Mouse (Mus musculus): ENCODE data around the gene Hist1h2ae. TPM values are rescaled to one million over a fixed set of nuclear protein-coding genes. Genes with fewer than 3 reads are reported as not detected.
"Not testable (repeated sequence)": the region's sequence is repeated elsewhere in the genome, so short reads cannot be mapped to it uniquely, and the experiment has no call there.

The Hist1h2ae gene
- polyA plus RNA-seq, 1 experiment from 2014 or later, result 114 TPM

DNA sequence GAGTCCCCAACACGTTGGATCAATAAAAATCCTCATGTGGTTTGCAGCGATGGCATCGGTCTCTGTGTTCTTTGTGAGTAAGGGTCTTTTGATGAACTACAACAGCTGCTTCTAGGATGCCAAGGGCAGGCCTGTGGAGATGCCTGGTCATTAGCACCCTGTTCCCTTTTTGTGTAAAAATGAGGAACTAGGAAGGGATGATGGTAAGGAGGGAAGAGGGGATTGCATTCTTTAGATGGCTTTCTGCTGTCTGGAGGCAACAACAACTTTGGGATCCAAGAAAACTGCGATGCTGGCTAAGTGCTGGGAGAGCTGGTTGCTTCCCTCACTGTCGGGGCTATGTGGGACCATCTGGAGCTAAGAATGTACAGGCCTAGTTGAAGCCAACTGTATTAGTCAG lies 32.8 kb downstream of the Hist1h2ae start:
- no peak overlapping the region for H3K9ac ChIP-seq (ENCODE audit: low read depth, low read length)
- H3K4me2 ChIP-seq (replicated peaks; ENCODE audit: low read depth, low read length), result no peak overlapping the region
- WGBS, result 72% methylated on average over 5 of the region's 5 CpGs
- H3K4me1 ChIP-seq (ENCODE audit: control insufficient read depth, insufficient read depth, low read length), result peaks cover 10% of the 10 kb centered on the region
- H3K9me3 ChIP-seq (ENCODE audit: control insufficient read depth, low read length), result no peaks in the 10 kb centered on the region
- no peak overlapping the region for H3K4me3 ChIP-seq (ENCODE audit: low read length)
- H3K36me3 ChIP-seq (ENCODE audit: control insufficient read depth, insufficient read depth, low read length), result no peaks in the 10 kb centered on the region
- no peak overlapping the region for H3K27ac ChIP-seq (ENCODE audit: low read depth, low read length)
- ATAC-seq (ENCODE audit: low FRiP score, low TSS enrichment), result no peak
- no peaks in the 10 kb centered on the region for H3K27me3 ChIP-seq (ENCODE audit: control insufficient read depth, insufficient read depth, low read length)

DNA sequence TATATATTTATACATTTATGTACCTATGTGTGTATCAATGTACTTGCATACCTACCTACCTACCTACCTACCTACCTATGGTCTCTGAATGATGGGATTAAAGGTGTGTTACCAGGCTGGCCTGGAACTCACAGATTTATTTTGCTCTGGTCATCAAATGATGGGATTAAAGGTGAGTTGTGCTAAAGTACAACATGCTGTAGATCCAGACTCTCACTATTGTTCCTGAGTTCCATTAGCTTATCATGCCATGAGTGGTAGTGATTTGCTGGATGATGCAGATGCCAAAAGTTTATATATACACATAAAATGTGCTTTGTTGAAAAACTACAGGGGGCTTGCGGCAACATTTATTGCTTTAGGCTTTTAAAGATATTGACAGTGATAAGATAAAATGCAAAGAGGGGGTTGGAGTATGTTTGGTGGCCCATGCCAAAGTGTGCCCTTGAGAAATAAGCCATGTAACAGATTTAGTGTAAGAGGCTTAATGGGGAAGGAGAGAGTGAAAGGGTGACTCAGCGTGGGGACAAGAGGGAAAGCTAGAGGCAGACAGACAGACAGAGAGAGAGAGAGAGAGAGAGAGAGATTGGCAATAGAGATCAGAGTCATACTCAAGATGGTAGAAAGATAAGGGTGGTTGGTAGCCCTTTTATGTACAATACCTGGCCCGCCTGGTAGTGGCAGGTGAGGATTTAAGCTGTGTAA lies 33.9 kb downstream of the Hist1h2ae start:
- no peaks in the 10 kb centered on the region for H3K9me3 ChIP-seq (ENCODE audit: control insufficient read depth, low read length)
- peak overlapping the region; percentile 69 for H3K4me2 ChIP-seq (replicated peaks; ENCODE audit: low read depth, low read length)
- H3K4me1 ChIP-seq (ENCODE audit: control insufficient read depth, insufficient read depth, low read length), result peaks cover 16% of the 10 kb centered on the region
- H3K27me3 ChIP-seq (ENCODE audit: control insufficient read depth, insufficient read depth, low read length), result no peaks in the 10 kb centered on the region
- peak overlapping the region; percentile 89; the same call in 1 of the 2 replicates for H3K9ac ChIP-seq (ENCODE audit: low read depth, low read length)
- H3K27ac ChIP-seq (ENCODE audit: low read depth, low read length), result no peak overlapping the region
- ATAC-seq (ENCODE audit: low FRiP score, low TSS enrichment), result no peak
- H3K36me3 ChIP-seq (ENCODE audit: control insufficient read depth, insufficient read depth, low read length), result no peaks in the 10 kb centered on the region
- WGBS, result 68% methylated on average over 3 of the region's 3 CpGs
- H3K4me3 ChIP-seq (ENCODE audit: low read length), result peak overlapping the region; percentile 62

GRCm38 (mm10) chr13:23536076-23536822 lies 34.8 kb downstream of the Hist1h2ae start:
- H3K4me3 ChIP-seq (ENCODE audit: low read length), result peak overlapping the region; percentile 62
- peaks cover 16% of the 10 kb centered on the region for H3K4me1 ChIP-seq (ENCODE audit: control insufficient read depth, insufficient read depth, low read length)
- WGBS, result 17% methylated on average over 7 of the region's 7 CpGs
- no peak for ATAC-seq (ENCODE audit: low FRiP score, low TSS enrichment)
- no peaks in the 10 kb centered on the region for H3K27me3 ChIP-seq (ENCODE audit: control insufficient read depth, insufficient read depth, low read length)
- no peaks in the 10 kb centered on the region for H3K36me3 ChIP-seq (ENCODE audit: control insufficient read depth, insufficient read depth, low read length)
- peak overlapping the region; percentile 69 for H3K4me2 ChIP-seq (replicated peaks; ENCODE audit: low read depth, low read length)
- peak overlapping the region; percentile 99 for H3K27ac ChIP-seq (ENCODE audit: low read depth, low read length)
- peak overlapping the region; percentile 89 for H3K9ac ChIP-seq (ENCODE audit: low read depth, low read length)
- no peaks in the 10 kb centered on the region for H3K9me3 ChIP-seq (ENCODE audit: control insufficient read depth, low read length)

GRCm38 (mm10) chr13:23535137-23536075 lies 35.6 kb downstream of the Hist1h2ae start, which contains the start of gene Hist1h3g:
Gene Hist1h3g, plus strand, starts transcription at chr13:23535422.
- Histone ChIP-seq H3K4me3 (ENCODE audit: low read length) (peak within 1 kb of the TSS; percentile 62), H3K4me1 (ENCODE audit: control insufficient read depth, insufficient read depth, low read length) (peaks cover 16% of the 10 kb centered on the region), H3K9ac (ENCODE audit: low read depth, low read length) (peak within 1 kb of the TSS; percentile 89), H3K27ac (ENCODE audit: low read depth, low read length) (peak within 1 kb of the TSS; percentile 99), H3K4me2 (replicated peaks; ENCODE audit: low read depth, low read length) (peak within 1 kb of the TSS; percentile 69)
- under 1% methylated on average over 44 of the region's 62 CpGs for WGBS
- H3K27me3 ChIP-seq (ENCODE audit: control insufficient read depth, insufficient read depth, low read length); H3K36me3 ChIP-seq (ENCODE audit: control insufficient read depth, insufficient read depth, low read length); H3K9me3 ChIP-seq (ENCODE audit: control insufficient read depth, low read length): not testable (repeated sequence)
- peak; percentile 93 for ATAC-seq (ENCODE audit: low FRiP score, low TSS enrichment)

- no peaks in the 10 kb centered on the region for H3K27me3 ChIP-seq (ENCODE audit: control insufficient read depth, insufficient read depth, low read length)
- peak overlapping the region; percentile 69 for H3K4me2 ChIP-seq (replicated peaks; ENCODE audit: low read depth, low read length)
- peak overlapping the region; percentile 89 for H3K9ac ChIP-seq (ENCODE audit: low read depth, low read length)
- under 1% methylated on average over 15 of the region's 15 CpGs for WGBS
- H3K36me3 ChIP-seq (ENCODE audit: control insufficient read depth, insufficient read depth, low read length), result no peaks in the 10 kb centered on the region
- ATAC-seq (ENCODE audit: low FRiP score, low TSS enrichment), result no peak
- peak overlapping the region; percentile 62 for H3K4me3 ChIP-seq (ENCODE audit: low read length)
- H3K9me3 ChIP-seq (ENCODE audit: control insufficient read depth, low read length), result no peaks in the 10 kb centered on the region
- peaks cover 16% of the 10 kb centered on the region for H3K4me1 ChIP-seq (ENCODE audit: control insufficient read depth, insufficient read depth, low read length)
- H3K27ac ChIP-seq (ENCODE audit: low read depth, low read length), result peak overlapping the region; percentile 99
Measured at GRCm38 (mm10) chr13:23534368-23535131, 36.5 kb downstream of the Hist1h2ae start.

- Histone ChIP-seq H3K9ac (ENCODE audit: low read depth, low read length) (peak within 1 kb of the TSS; percentile 89), H3K4me3 (ENCODE audit: low read length) (peak within 1 kb of the TSS; percentile 62), H3K4me1 (ENCODE audit: control insufficient read depth, insufficient read depth, low read length) (peaks cover 21% of the 10 kb centered on the region), H3K4me2 (replicated peaks; ENCODE audit: low read depth, low read length) (peak within 1 kb of the TSS; percentile 69), H3K27ac (ENCODE audit: low read depth, low read length) (peak within 1 kb of the TSS; percentile 99)
- not testable (repeated sequence) for H3K27me3 ChIP-seq (ENCODE audit: control insufficient read depth, insufficient read depth, low read length); H3K9me3 ChIP-seq (ENCODE audit: control insufficient read depth, low read length); H3K36me3 ChIP-seq (ENCODE audit: control insufficient read depth, insufficient read depth, low read length)
- peak; percentile 54 for ATAC-seq (ENCODE audit: low FRiP score, low TSS enrichment)
- under 1% methylated on average over 20 of the region's 53 CpGs for WGBS
Measured at GRCm38 (mm10) chr13:23533560-23534367, 37.3 kb downstream of the Hist1h2ae start, which contains the start of gene Hist1h2af. Gene Hist1h2af, plus strand, starts transcription at chr13:23533906.

DNA sequence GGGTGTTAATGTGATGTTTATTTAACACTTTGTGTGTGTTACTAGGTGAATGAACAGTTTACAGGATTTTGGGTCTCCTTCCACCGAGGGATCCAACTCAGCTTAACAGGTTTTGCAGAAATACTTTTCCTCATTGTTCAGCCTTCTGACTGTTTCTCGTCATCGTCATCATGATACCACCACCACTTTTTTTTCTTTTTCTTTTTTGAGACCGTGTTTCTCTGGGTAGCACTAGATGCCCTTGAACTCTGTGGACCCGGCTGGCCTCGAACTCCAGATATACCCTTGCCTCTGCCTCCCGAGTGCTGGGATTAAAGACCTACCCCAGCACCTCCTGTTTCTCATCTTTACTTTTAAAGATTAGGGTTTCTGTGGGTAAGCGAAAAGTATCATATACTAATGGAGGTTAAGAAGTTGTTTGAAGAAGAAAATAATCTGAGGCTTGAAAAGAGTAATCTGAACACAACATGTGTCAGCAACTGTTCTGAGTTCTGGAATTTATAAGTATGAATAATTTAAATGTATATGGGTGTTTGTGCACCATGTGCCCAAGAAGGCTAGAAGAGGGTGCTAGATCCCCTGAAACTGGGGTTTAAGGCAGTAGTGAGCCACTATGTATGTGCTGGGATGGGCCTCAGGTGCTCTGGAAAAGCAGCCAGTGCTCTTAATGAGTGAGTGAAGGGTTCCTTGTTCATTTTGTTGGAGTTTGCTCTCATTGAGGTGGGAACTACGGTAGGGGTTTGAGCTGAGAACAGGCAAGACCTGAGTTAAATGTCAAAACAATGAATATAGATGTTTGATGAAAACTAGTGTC lies 38.6 kb downstream of the Hist1h2ae start:
- ATAC-seq (ENCODE audit: low FRiP score, low TSS enrichment), result no peak

More for the DNA sequence above, 38.6 kb downstream of the Hist1h2ae start:
- Histone ChIP-seq H3K4me3 (ENCODE audit: low read length) (peak overlapping the region; percentile 62), H3K4me1 (ENCODE audit: control insufficient read depth, insufficient read depth, low read length) (peaks cover 23% of the 10 kb centered on the region), H3K9ac (ENCODE audit: low read depth, low read length) (peak overlapping the region; percentile 89), H3K27me3 (ENCODE audit: control insufficient read depth, insufficient read depth, low read length) (no peaks in the 10 kb centered on the region), H3K36me3 (ENCODE audit: control insufficient read depth, insufficient read depth, low read length) (no peaks in the 10 kb centered on the region), H3K27ac (ENCODE audit: low read depth, low read length) (peak overlapping the region; percentile 99), H3K9me3 (ENCODE audit: control insufficient read depth, low read length) (no peaks in the 10 kb centered on the region), H3K4me2 (replicated peaks; ENCODE audit: low read depth, low read length) (peak overlapping the region; percentile 69)
- 26% methylated on average over 9 of the region's 9 CpGs for WGBS
